Mouse (Mus musculus) neural tube, embryonic 15.5 days (tissue): ENCODE data around the gene Cdc42ep4. TPM values are rescaled to one million over a fixed set of nuclear protein-coding genes. Genes with fewer than 3 reads are reported as not detected.

ENCODE experiments used
- polyA plus RNA-seq: library from polyadenylated mRNA; unstranded; fragments of >200 nt; fragmentation: Nextera tagmentation; extraction: Ambion mirVana; gene quantifications from 2 replicates; pipeline ENCODE4 v1.2.1, GENCODE M21; 2015

Gene Cdc42ep4
- polyA plus RNA-seq, 1 experiment from 2014 or later: 58.6 TPM

Other genes starting within 250 kb of the Cdc42ep4 start
- 11.6 and 14.0 TPM in 2 replicates for gene Sstr2, start 132.5 kb downstream of the Cdc42ep4 start, polyA plus RNA-seq
- 31.1 and 35.1 TPM in 2 replicates for gene Cog1, start 102.7 kb downstream of the Cdc42ep4 start, polyA plus RNA-seq
- gene Slc39a11, start 101.8 kb downstream of the Cdc42ep4 start, polyA plus RNA-seq: 27.7 and 30.4 TPM in 2 replicates
- gene Fam104a, start 67.7 kb downstream of the Cdc42ep4 start, polyA plus RNA-seq: 37.8 and 40.1 TPM in 2 replicates
- gene D11Wsu47e, start 67.5 kb downstream of the Cdc42ep4 start, polyA plus RNA-seq: 21.6 and 21.8 TPM in 2 replicates
- gene Cpsf4l, start 41.9 kb downstream of the Cdc42ep4 start, polyA plus RNA-seq: 0.27 and 10.0 TPM in 2 replicates